Mouse (Mus musculus) intestine, embryonic 14.5 days (tissue): ENCODE data around the gene A630023A22Rik. TPM values are rescaled to one million over a fixed set of nuclear protein-coding genes. Genes with fewer than 3 reads are reported as not detected.

Experiments used
- ATAC-seq: fragments of 200-750 bp; cut with Nextera tagmentation; replicated peaks from 2 replicates; pipeline ENCODE4 v1.8.0; 2017; ENCODE audit warnings: low read depth, moderate number of reproducible peaks, moderate TSS enrichment, moderate library complexity; ENCODE audit not compliant: low FRiP score, low TSS enrichment
- DNase-seq: peaks from one replicate; pipeline ENCODE4 v3.0.0-alpha.2; 2018; ENCODE audit warnings: low spot score
- H3K27ac ChIP-seq: fragments of 300-500 bp; sonication (generic); 2 replicates; pipeline ENCODE4 v1.5.1; 2014; ENCODE audit warnings: low read depth, mild to moderate bottlenecking, control low read depth
- H3K27me3 ChIP-seq: fragments of 300-500 bp; sonication (generic); replicated peaks from 2 replicates; pipeline ENCODE4 v1.6.1; 2014; ENCODE audit warnings: low read length, control low read depth; ENCODE audit not compliant: control insufficient read depth, insufficient read depth
- H3K36me3 ChIP-seq: fragments of 300-500 bp; sonication (generic); 2 replicates; pipeline ENCODE4 v1.6.1; 2014; ENCODE audit warnings: low read length, control low read depth; ENCODE audit not compliant: control insufficient read depth, insufficient read depth
- H3K4me1 ChIP-seq: fragments of 300-500 bp; sonication (generic); replicated peaks from 2 replicates; pipeline ENCODE4 v1.6.1; 2014; ENCODE audit warnings: low read length, control low read depth, mixed read lengths; ENCODE audit not compliant: control insufficient read depth, insufficient read depth
- H3K4me2 ChIP-seq: fragments of 300-500 bp; sonication (generic); 2 replicates; pipeline ENCODE4 v1.6.1; 2014; ENCODE audit warnings: low read length
- H3K4me3 ChIP-seq: fragments of 300-500 bp; sonication (generic); 2 replicates; pipeline ENCODE4 v1.5.1; 2014; ENCODE audit warnings: low read depth, low read length, control low read depth, mixed read lengths
- H3K9ac ChIP-seq: fragments of 300-500 bp; sonication (generic); 2 replicates; pipeline ENCODE4 v1.6.1; 2014; ENCODE audit warnings: mild to moderate bottlenecking, low read length
- H3K9me3 ChIP-seq: fragments of 300-500 bp; sonication (generic); 2 replicates; pipeline ENCODE4 v1.6.1; 2016; ENCODE audit warnings: low read length, control low read depth; ENCODE audit not compliant: control insufficient read depth
- WGBS: fragments of 180-500 bp; shearing (Covaris S2); extraction: QIAGEN DNeasy Blood & Tissue Kit; methylation state at CpG from one replicate; pipeline ENCODE4 v1.1.7; 2014; 5-methylcytosine and 5-hydroxymethylcytosine counted together
- polyA plus RNA-seq: library from polyadenylated mRNA; unstranded; fragments of >200 nt; fragmentation: Nextera tagmentation; extraction: Ambion mirVana; gene quantifications from 2 replicates; pipeline ENCODE4 v1.2.1, GENCODE M21; 2014

The A630023A22Rik gene
- polyA plus RNA-seq, 1 experiment from 2014 or later = 1.3 TPM

- DNase-seq = no peak
- 51% methylated on average over 2 of the region's 2 CpGs for WGBS
- peaks cover 6% of the 10 kb centered on the region; the same call in 1 of the 2 replicates for H3K9me3 ChIP-seq
- no peak overlapping the region for H3K4me2 ChIP-seq
- H3K9ac ChIP-seq = no peak overlapping the region
- no peaks in the 10 kb centered on the region for H3K4me1 ChIP-seq
- no peak overlapping the region for H3K4me3 ChIP-seq
- no peak overlapping the region for H3K27ac ChIP-seq
- H3K27me3 ChIP-seq = no peaks in the 10 kb centered on the region
- no peaks in the 10 kb centered on the region for H3K36me3 ChIP-seq
- ATAC-seq = no peak
Observed at GRCm38 (mm10) chr14:34026710-34027109, 75.8 kb downstream of the A630023A22Rik start.

- H3K9me3 ChIP-seq = no peaks in the 10 kb centered on the region
- H3K36me3 ChIP-seq = no peaks in the 10 kb centered on the region
- DNase-seq = no peak
- no peaks in the 10 kb centered on the region for H3K27me3 ChIP-seq
- no peaks in the 10 kb centered on the region for H3K4me1 ChIP-seq
- no peak overlapping the region for H3K4me2 ChIP-seq
- H3K4me3 ChIP-seq = no peak overlapping the region
- no peak for ATAC-seq
- WGBS = 84% methylated on average over 2 of the region's 2 CpGs
- H3K9ac ChIP-seq = no peak overlapping the region
- no peak overlapping the region for H3K27ac ChIP-seq
Observed at GRCm38 (mm10) chr14:34016938-34017337, 85.6 kb downstream of the A630023A22Rik start.

- Histone ChIP-seq H3K36me3 (no peaks in the 10 kb centered on the region), H3K9me3 (no peaks in the 10 kb centered on the region), H3K4me1 (no peaks in the 10 kb centered on the region), H3K27me3 (no peaks in the 10 kb centered on the region), H3K4me2 (no peak within 1 kb of the TSS), H3K4me3 (no peak within 1 kb of the TSS), H3K9ac (no peak within 1 kb of the TSS), H3K27ac (no peak within 1 kb of the TSS)
- 88% methylated on average over 4 of the region's 4 CpGs for WGBS
- DNase-seq = no peak
- no peak for ATAC-seq
Observed at GRCm38 (mm10) chr14:34016381-34016780, 86.2 kb downstream of the A630023A22Rik start, which contains the start of gene Gm5460. Gene Gm5460, plus strand, starts transcription at chr14:34016758.

- Histone ChIP-seq H3K36me3 (no peaks in the 10 kb centered on the region), H3K27me3 (no peaks in the 10 kb centered on the region), H3K4me2 (no peak within 1 kb of the TSS), H3K27ac (no peak within 1 kb of the TSS), H3K4me3 (no peak within 1 kb of the TSS), H3K9me3 (no peaks in the 10 kb centered on the region), H3K9ac (no peak within 1 kb of the TSS), H3K4me1 (no peaks in the 10 kb centered on the region)
- 90% methylated on average over 3 of the region's 3 CpGs for WGBS
- DNase-seq = peak; percentile 7
- ATAC-seq = no peak
Observed at GRCm38 (mm10) chr14:34015063-34015462, 87.5 kb downstream of the A630023A22Rik start, which contains the start of gene Gm30083. Gene Gm30083, minus strand, starts transcription at chr14:34015182.

GRCm38 (mm10) chr14:34002358-34002757, 100.2 kb downstream of the A630023A22Rik start:
- no peaks in the 10 kb centered on the region for H3K9me3 ChIP-seq
- no peak overlapping the region for H3K4me2 ChIP-seq
- no peaks in the 10 kb centered on the region for H3K36me3 ChIP-seq
- DNase-seq (peak; percentile 20), ATAC-seq (no peak)
- no peak overlapping the region for H3K9ac ChIP-seq
- no peaks in the 10 kb centered on the region for H3K27me3 ChIP-seq
- H3K4me3 ChIP-seq = no peak overlapping the region
- 79% methylated on average over 5 of the region's 5 CpGs for WGBS
- H3K4me1 ChIP-seq = no peaks in the 10 kb centered on the region
- H3K27ac ChIP-seq = no peak overlapping the region

GRCm38 (mm10) chr14:34001445-34001844, 101.1 kb downstream of the A630023A22Rik start:
- H3K9ac ChIP-seq = no peak overlapping the region
- ATAC-seq (no peak), DNase-seq (no peak)

More at GRCm38 (mm10) chr14:34001445-34001844, 101.1 kb downstream of the A630023A22Rik start:
- Histone ChIP-seq H3K4me3 (no peak overlapping the region), H3K4me2 (no peak overlapping the region), H3K27me3 (no peaks in the 10 kb centered on the region), H3K4me1 (no peaks in the 10 kb centered on the region), H3K9me3 (no peaks in the 10 kb centered on the region), H3K27ac (no peak overlapping the region), H3K36me3 (no peaks in the 10 kb centered on the region)

Other genes starting within 250 kb of the A630023A22Rik start
- 8.8 and 9.4 TPM in 2 replicates for gene Gdf10, start 179.2 kb downstream of the A630023A22Rik start, polyA plus RNA-seq
- 0.05 TPM in 2 replicates for gene Gdf2, start 161.7 kb downstream of the A630023A22Rik start, polyA plus RNA-seq
- not detected in 2 replicates for gene Rbp3, start 148.8 kb downstream of the A630023A22Rik start, polyA plus RNA-seq
- 0.50 and 0.60 TPM in 2 replicates for gene Zfp488, start 124.0 kb downstream of the A630023A22Rik start, polyA plus RNA-seq
- gene Gm30083, start 87.6 kb downstream of the A630023A22Rik start, polyA plus RNA-seq = not detected in 2 replicates
- not detected in 2 replicates for gene Gm5460, start 86.0 kb downstream of the A630023A22Rik start, polyA plus RNA-seq
- not detected in 2 replicates for gene Antxrl, start 50.0 kb downstream of the A630023A22Rik start, polyA plus RNA-seq
- gene Anxa8, start 16.8 kb downstream of the A630023A22Rik start, polyA plus RNA-seq = 0.67 and 1.1 TPM in 2 replicates
- 0.14 and 0.48 TPM in 2 replicates for gene Npy4r, start 49.7 kb upstream of the A630023A22Rik start, polyA plus RNA-seq
- gene Gprin2, start 98.9 kb upstream of the A630023A22Rik start, polyA plus RNA-seq = 0.39 TPM in 2 replicates
- gene Syt15, start 116.8 kb upstream of the A630023A22Rik start, polyA plus RNA-seq = 0.54 and 0.60 TPM in 2 replicates
- 9.5 and 11.0 TPM in 2 replicates for gene Shld2, start 207.7 kb upstream of the A630023A22Rik start, polyA plus RNA-seq
- gene Glud1, start 208.0 kb upstream of the A630023A22Rik start, polyA plus RNA-seq = 100 and 104 TPM in 2 replicates